Mouse (Mus musculus) heart, postnatal 0 days (tissue): Measurements from ENCODE around the gene Poldip3.

ENCODE experiments used
- CTCF ChIP-seq: IDR thresholded peaks from 2 replicates; pipeline ENCODE4 v1.5.1; 2016; ENCODE audit warnings: antibody characterized with exemption, control low read depth, low read depth
- EP300 ChIP-seq: IDR thresholded peaks from 2 replicates; pipeline ENCODE4 v1.6.1; 2016; ENCODE audit warnings: antibody characterized with exemption, low read depth

- TF ChIP-seq CTCF (no peak), EP300 (no peak)
Observed at GRCm38 (mm10) chr15:83167550-83168065, 18.4 kb upstream of the Poldip3 start.
